Mouse (Mus musculus) megakaryocyte-erythroid progenitor cell, adult 5-6 weeks (primary cell): Measurements from ENCODE around the gene Mfap5. TPM values are rescaled to one million over a fixed set of nuclear protein-coding genes. Genes with fewer than 3 reads are reported as not detected.
"Not testable (repeated sequence)": the region's sequence is repeated elsewhere in the genome, so short reads cannot be mapped to it uniquely, and the experiment has no call there.

ENCODE experiments used
- ATAC-seq: replicated peaks from 2 replicates; pipeline ENCODE4 v1.8.0; 2016; ENCODE audit warnings: mild to moderate bottlenecking, inconsistent platforms; ENCODE audit not compliant: severe bottlenecking, poor library complexity, low FRiP score, low TSS enrichment
- total RNA-seq, 2 experiments: library from RNA; stranded (forward) in 1 of 2; stranded (reverse) in 1 of 2; fragments of 200-1000, 215-1000 nt in 1 of 2; fragments of >200 nt in 1 of 2; fragmentation: Nextera tagmentation in 1 of 2; gene quantifications; 2 replicates each; pipeline ENCODE4 v1.2.3; 2014 to 2017

Gene Mfap5
- total RNA-seq, 2 experiments from 2014 or later, result not detected

GRCm38 (mm10) chr6:122508494-122508893 is 2.8 kb downstream of the Mfap5 start:
- no peak for ATAC-seq

DNA sequence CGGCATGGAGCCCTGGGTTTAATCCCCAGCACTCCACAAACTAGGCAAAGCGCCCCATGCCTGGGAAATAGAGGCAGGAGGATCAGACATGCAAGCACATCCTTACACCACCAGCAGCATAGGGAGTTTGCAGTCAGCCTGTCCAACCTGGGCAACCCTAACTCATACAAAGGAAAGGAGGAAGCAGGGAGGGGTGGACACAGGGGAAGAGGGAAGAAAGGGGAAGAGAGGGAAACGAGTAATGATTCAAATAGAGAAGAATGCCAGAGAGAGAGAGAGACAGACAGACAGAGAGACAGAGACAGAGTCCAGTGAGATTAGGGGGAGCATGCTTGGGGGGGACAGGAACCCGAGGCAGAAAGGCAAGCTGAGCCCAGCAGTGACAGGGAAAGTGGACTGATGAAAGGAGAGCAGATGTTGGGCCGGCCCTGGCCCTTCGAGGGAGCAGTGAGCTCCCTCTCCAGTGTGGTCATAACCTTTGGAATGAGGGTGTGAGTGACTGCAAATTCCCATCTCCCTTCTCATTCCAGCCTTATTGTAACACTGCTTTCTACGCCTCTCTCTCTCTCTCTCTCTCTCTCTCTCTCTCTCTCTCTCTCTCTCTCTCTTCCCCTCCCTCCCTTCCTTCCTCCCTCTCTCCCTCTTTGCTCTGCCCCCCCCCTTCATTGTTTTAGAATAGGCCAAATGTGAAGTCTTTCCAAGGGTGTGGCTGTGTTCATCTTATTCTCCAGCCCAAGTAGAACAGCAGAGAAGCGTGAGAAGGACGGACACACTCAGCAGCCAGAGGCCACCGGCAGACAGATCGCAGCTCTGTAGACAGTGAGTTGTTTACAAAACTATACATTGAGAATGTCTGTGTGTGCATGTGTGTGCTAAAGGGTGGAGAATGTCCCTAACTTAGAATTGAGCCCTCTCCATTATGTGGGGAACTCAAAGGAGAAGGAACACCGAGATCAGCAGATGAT is 7.6 kb downstream of the Mfap5 start:
- no peak for ATAC-seq

DNA sequence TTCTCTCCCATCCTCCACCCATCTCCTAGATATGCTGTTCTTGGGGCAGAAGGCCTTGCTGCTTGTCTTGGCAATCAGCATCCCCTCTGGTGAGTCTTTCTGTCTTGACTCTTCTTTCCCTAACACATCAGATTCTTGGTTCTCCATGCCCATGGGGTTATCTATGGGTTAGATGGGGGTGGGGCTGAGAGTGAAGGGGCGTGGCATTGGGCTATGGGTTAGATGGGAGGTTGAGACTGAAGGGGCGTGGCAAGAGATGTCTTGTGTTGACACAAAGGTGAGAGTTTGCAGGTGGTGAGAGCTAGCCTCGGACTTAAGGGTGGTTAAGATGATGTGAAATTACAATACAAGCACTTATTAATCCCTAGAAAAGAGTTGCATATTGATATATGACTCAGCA is 8.7 kb downstream of the Mfap5 start:
- no peak for ATAC-seq

DNA sequence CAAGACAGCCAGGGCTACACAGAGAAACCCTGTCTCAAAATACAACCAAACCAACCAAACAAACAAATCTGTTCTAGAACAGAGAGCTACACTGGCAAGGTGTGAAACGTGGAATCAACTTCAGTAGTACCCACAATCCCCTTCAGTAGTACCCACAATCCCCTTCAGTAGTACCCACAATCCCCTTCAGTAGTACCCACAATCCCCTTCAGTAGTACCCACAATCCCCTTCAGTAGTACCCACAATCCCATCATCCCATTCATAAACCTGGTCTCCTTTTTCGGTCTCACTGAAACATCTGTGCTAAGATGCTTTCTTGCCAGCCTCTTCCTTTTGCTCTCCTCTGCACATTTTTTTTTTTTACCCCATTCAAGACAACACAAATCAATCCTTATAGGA is 10.1 kb downstream of the Mfap5 start:
- not testable (repeated sequence) for ATAC-seq

- no peak for ATAC-seq
Observed at GRCm38 (mm10) chr6:122517668-122518067, 12.0 kb downstream of the Mfap5 start.

- ATAC-seq, result no peak
Observed at GRCm38 (mm10) chr6:122519384-122519783, 13.7 kb downstream of the Mfap5 start.

DNA sequence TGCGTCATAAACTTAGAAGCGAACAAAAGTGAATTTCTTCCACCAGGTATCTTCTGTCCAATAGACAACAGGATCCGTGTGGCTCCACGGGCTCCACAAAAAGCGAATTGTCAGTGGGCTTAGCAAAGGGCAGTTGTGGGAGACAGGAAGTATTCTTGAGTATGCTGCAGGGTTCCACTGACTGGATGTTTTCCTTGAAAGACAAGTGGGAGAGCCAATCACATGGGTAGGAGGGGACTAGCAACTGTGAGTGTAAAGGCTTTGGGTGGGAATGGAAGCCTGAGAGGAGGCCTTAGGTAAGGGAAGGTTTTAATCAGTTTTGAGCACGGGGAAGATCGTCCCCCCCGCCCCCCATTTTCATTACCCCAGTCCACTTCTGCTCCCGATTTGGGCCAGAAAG is 16.9 kb downstream of the Mfap5 start:
- no peak for ATAC-seq

DNA sequence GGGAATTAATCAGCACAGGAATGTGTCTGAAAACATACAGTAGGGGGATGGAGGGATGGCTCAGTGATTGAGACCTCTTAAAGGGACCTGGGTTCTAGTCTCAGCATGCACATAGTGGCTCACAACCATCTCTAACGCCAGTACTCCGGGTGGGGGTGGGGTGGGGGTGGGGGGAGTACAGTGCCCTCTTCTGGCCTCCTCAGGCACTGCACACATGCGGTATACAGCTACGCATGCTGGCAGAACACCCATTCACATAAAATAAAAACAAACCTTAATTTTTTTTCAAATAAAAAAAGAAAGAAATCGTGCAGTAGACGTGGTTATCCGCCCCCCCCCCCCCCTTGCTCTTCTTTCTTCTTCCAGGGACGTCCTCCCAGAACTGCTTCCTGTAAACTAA is 17.6 kb downstream of the Mfap5 start:
- ATAC-seq, result no peak

DNA sequence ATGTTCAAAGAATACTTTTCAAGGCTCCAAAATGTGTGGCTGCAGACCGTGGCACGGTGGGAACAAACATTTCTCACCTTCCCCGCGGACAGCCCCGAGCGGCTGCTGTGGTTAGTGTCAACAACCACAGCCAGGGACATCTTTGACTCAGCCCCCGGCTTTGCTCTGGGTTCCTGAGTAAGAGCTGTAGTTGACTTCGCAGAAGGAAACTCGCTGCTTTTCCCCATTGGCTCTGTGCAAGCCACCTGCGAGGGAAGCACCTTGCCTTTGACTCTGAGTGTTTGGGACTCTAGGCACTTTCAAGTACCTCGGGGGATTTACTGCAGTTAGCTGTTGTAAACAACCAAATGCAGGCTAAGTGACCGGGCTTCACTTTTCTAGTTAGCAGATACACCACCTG is 22.0 kb downstream of the Mfap5 start:
- ATAC-seq, result no peak

GRCm38 (mm10) chr6:122528136-122528535 is 22.5 kb downstream of the Mfap5 start:
- ATAC-seq, result no peak

GRCm38 (mm10) chr6:122531466-122532174 is 26.0 kb downstream of the Mfap5 start:
- ATAC-seq, result no peak

DNA sequence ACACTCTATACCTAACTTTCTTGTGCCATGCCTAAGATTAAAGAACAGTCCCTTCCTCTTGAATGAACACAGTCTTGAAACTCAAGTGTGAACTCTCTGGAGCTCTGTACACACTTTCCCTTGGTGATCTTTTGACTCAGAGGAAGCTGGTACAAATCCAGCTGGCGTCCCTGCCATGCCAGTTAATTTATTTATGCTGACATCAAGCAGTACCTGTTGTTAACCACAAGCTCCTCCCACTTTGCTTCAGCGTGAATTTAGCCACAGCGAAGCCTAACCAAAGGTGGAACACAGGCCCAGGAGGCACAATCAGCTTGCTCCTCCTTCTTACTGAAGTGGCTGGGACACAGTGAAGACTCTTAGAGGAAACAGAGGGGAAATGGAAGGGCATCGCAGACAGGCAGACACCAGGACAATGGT is 27.2 kb downstream of the Mfap5 start:
- ATAC-seq, result peak; percentile 85

- no peak for ATAC-seq
Observed at GRCm38 (mm10) chr6:122534032-122534431, 28.4 kb downstream of the Mfap5 start.

DNA sequence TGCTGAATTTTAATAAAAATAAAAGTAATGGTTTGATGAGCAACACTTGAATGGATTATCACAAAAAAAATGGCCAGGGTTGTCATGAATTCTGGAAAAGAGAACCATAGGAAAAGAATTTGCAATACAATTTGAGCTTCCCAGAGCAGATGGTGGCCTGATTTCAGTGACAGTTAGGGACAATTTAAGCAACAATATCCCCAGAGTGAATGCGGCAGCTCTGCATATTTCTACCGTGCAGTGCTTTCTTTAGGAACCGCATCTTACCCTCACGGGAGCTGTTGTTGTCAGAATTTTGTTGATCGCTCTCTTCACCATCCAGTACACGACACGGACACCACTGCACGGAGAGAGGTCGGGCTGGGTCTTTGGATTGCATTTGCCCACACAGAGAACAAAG is 33.9 kb downstream of the Mfap5 start:
- no peak for ATAC-seq

DNA sequence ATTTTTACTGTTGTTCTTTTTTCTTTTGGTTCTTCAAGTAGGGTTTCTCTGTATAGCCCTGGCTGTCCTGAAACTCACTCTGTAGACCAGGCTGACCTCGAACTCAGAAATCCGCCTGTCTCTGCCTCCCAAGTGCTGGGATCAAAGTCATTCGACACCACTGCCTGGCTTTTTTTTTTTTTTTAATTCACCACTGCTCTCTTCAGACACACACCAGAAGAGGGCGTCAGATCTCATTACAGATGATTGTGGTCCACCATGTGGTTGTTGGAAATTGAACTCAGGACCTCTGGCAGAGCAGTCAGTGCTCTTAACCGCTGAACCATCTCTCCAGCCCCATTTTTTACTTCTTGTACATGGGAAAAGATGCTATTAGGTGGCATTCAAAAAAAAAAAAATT is 36.8 kb downstream of the Mfap5 start:
- not testable (repeated sequence) for ATAC-seq

DNA sequence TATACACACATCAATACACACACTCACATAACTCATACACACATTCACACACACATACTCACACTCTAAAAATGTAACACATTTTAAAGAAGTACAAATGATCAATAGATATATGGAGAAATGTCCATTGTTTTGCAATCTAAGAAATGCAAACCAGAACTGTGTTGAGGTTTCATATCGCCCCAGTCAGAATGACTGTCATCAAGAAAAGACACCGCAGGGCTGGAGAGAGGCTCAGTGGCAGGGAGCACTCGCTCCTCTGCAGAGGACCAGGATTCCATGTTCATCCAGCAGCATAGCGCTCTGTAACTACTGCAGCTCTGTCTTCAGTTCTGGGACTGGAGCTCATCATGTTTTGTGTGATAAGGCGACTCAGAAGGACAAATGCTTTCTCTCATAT is 37.9 kb downstream of the Mfap5 start:
- ATAC-seq, result no peak

- no peak for ATAC-seq
Observed at GRCm38 (mm10) chr6:122544672-122545071, 39.0 kb downstream of the Mfap5 start.

DNA sequence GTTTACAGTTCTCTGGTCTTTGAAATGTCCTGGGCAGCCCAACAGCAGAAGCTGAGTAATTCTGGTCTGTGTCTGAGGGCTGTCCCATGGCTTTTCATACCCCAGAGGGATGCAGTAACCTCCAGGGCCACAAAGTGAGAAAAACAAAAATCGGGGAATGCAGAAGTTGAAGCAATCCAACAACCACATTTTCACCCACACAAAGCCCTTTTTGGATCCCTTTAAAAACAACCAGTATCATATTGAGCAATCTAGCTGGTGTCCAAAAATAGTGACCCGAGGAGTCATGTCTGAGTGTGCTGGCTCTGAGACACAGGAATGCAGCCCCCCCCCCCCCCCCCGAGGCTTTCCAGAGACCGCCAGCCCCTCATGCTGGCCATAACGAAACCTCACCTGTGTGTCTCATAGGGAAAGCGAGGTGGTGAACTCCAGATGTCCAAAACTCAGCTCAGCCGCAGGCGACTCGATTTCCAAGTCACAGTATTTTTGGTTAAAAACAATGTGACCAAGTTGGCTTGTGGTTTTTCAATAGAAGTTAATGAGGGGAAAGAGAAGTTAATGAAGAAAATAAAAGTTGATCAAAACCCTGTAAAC is 39.7 kb downstream of the Mfap5 start:
- ATAC-seq, result no peak

GRCm38 (mm10) chr6:122545948-122546347 is 40.3 kb downstream of the Mfap5 start:
- no peak for ATAC-seq

- no peak for ATAC-seq
Observed at GRCm38 (mm10) chr6:122553606-122554005, 48.0 kb downstream of the Mfap5 start, which contains the start of gene Aicda. TSS of gene Aicda (plus strand) at chr6:122553801.
